Mouse (Mus musculus): Measurements from ENCODE around the gene Dnmbp.

Dnmbp gene

GRCm38 (mm10) chr19:43944566-43944965 lies 4.6 kb upstream of the Dnmbp start:
- DNase-seq (ENCODE audit: low spot score in 2 of 2), result no peak

GRCm38 (mm10) chr19:43943076-43943475 lies 3.1 kb upstream of the Dnmbp start:
- DNase-seq (ENCODE audit: low spot score in 2 of 2), result no peak

GRCm38 (mm10) chr19:43939171-43939768 lies 721 bp downstream of the Dnmbp start:
- DNase-seq (ENCODE audit: low spot score in 2 of 2), result no peak

- DNase-seq (ENCODE audit: low spot score in 2 of 2), result no peak
Observed at GRCm38 (mm10) chr19:43938355-43938754, 1.6 kb downstream of the Dnmbp start.

GRCm38 (mm10) chr19:43930926-43931325 lies 9.1 kb downstream of the Dnmbp start:
- no peak for DNase-seq (ENCODE audit: low spot score in 2 of 2)

GRCm38 (mm10) chr19:43930366-43930765 lies 9.6 kb downstream of the Dnmbp start:
- DNase-seq (ENCODE audit: low spot score in 2 of 2), result no peak

GRCm38 (mm10) chr19:43929869-43930268 lies 10.1 kb downstream of the Dnmbp start:
- DNase-seq (ENCODE audit: low spot score in 2 of 2), result no peak

GRCm38 (mm10) chr19:43927967-43928366 lies 12.0 kb downstream of the Dnmbp start:
- DNase-seq (ENCODE audit: low spot score in 2 of 2), result no peak

- DNase-seq (ENCODE audit: low spot score in 2 of 2), result no peak
Observed at GRCm38 (mm10) chr19:43927057-43927456, 12.9 kb downstream of the Dnmbp start.

GRCm38 (mm10) chr19:43926141-43926987 lies 13.6 kb downstream of the Dnmbp start:
- no peak for DNase-seq (ENCODE audit: low spot score in 2 of 2)

GRCm38 (mm10) chr19:43924361-43924760 lies 15.6 kb downstream of the Dnmbp start:
- DNase-seq (ENCODE audit: low spot score in 2 of 2), result no peak

- no peak for DNase-seq (ENCODE audit: low spot score in 2 of 2)
Observed at GRCm38 (mm10) chr19:43922963-43923362, 17.0 kb downstream of the Dnmbp start.

GRCm38 (mm10) chr19:43921410-43921809 lies 18.6 kb downstream of the Dnmbp start:
- DNase-seq (ENCODE audit: low spot score in 2 of 2), result no peak

- DNase-seq (ENCODE audit: low spot score in 2 of 2), result no peak
Observed at GRCm38 (mm10) chr19:43920453-43921300, 19.3 kb downstream of the Dnmbp start.

GRCm38 (mm10) chr19:43919841-43920240 lies 20.1 kb downstream of the Dnmbp start:
- no peak for DNase-seq (ENCODE audit: low spot score in 2 of 2)

- DNase-seq (ENCODE audit: low spot score in 2 of 2), result no peak
Observed at GRCm38 (mm10) chr19:43918834-43919233, 21.2 kb downstream of the Dnmbp start.

GRCm38 (mm10) chr19:43917763-43918162 lies 22.2 kb downstream of the Dnmbp start:
- no peak for DNase-seq (ENCODE audit: low spot score in 2 of 2)

- DNase-seq (ENCODE audit: low spot score in 2 of 2), result no peak
Observed at GRCm38 (mm10) chr19:43917406-43917691, 22.6 kb downstream of the Dnmbp start.

GRCm38 (mm10) chr19:43916586-43917405 lies 23.2 kb downstream of the Dnmbp start:
- DNase-seq (ENCODE audit: low spot score in 2 of 2), result no peak

GRCm38 (mm10) chr19:43915431-43915830 lies 24.6 kb downstream of the Dnmbp start:
- DNase-seq (ENCODE audit: low spot score in 2 of 2), result no peak

- no peak for DNase-seq (ENCODE audit: low spot score in 2 of 2)
Observed at GRCm38 (mm10) chr19:43914986-43915385, 25.0 kb downstream of the Dnmbp start.

All from frontal cortex, postnatal 10 days (tissue).